Mouse (Mus musculus): ENCODE results near the gene Tmcc1. TPM values are rescaled to one million over a fixed set of nuclear protein-coding genes. Genes with fewer than 3 reads are reported as not detected.
A peak's percentile ranks its signal among the peaks of the same experiment; 100 is the strongest.

Gene Tmcc1
- polyA plus RNA-seq, 1 experiment from 2014 or later: 12.3 TPM

DNA sequence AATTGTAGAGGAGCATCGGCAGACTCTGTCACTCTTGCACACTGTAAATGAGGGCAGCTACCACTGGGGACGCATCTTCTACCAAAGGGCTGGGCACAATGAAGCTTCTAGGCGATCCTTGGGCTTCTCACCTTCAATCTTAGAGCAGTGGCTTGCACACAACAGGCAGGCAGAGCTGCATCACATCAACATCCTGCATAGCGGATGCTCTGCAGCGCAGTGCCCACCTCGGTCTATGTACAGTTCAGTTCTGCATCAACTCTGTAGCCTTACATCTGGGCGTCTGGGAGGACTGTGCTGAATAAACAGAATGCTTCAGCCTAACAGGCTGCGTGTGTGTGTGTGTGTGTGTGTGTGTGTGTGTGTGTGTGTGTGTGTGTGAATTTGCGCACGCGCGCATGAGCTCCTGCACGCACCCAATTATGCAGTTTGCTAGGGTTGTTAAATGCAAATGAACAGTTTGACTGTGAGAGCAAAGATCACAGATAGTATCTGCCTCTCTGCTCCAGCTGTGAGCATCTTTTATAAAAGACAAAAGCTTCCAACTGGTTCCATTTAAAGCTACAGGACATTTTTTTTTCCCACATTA lies 136.5 kb downstream of the Tmcc1 start:
- Histone ChIP-seq H3K4me3 (replicated peaks; ENCODE audit: low read length) (no peak overlapping the region), H3K36me3 (ENCODE audit: control insufficient read depth, insufficient read depth, low read length) (no peaks in the 10 kb centered on the region), H3K27me3 (ENCODE audit: control insufficient read depth, insufficient read depth, low read length) (no peaks in the 10 kb centered on the region), H3K9ac (ENCODE audit: low read length) (no peak overlapping the region), H3K4me1 (ENCODE audit: control insufficient read depth, insufficient read depth, low read length) (peaks cover 10% of the 10 kb centered on the region; the same call in 1 of the 2 replicates), H3K4me2 (ENCODE audit: low read depth, low read length) (peak overlapping the region; percentile 29; the same call in 1 of the 2 replicates), H3K27ac (ENCODE audit: low read length) (no peak overlapping the region), H3K9me3 (replicated peaks; ENCODE audit: control insufficient read depth, low read length) (no peaks in the 10 kb centered on the region)
- WGBS: 42% methylated on average over 13 of the region's 13 CpGs
- 0 out of 2 replicates have a peak, but pooled peaks have one; percentile 29 for ATAC-seq (ENCODE audit: insufficient read depth, low FRiP score)

DNA sequence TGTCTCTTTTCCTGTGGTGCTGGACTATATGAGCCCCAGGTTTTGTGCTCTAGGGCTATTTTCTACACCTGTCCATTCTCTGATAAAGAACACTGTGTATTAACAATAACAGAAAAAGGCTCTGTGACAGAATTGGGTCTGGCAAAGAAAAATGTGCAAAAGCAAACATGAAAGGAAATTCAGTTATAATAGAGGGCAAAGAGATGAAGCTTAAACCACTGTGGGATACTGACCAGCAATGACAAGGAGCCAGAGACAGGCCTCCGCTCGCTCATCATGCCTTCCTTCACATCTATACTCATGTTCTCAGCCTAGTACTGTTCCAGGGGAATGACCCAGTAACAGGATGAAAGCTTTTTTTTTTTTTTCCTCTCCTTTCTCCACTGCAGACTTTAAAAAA lies 137.5 kb downstream of the Tmcc1 start:
- H3K27ac ChIP-seq (ENCODE audit: low read length): no peak overlapping the region
- H3K27me3 ChIP-seq (ENCODE audit: control insufficient read depth, insufficient read depth, low read length): no peaks in the 10 kb centered on the region
- peaks cover 10% of the 10 kb centered on the region; the same call in 1 of the 2 replicates for H3K4me1 ChIP-seq (ENCODE audit: control insufficient read depth, insufficient read depth, low read length)
- H3K9ac ChIP-seq (ENCODE audit: low read length): no peak overlapping the region
- H3K36me3 ChIP-seq (ENCODE audit: control insufficient read depth, insufficient read depth, low read length): no peaks in the 10 kb centered on the region
- WGBS: 88% methylated on average over 2 of the region's 2 CpGs
- H3K4me3 ChIP-seq (replicated peaks; ENCODE audit: low read length): no peak overlapping the region
- no peak for ATAC-seq (ENCODE audit: insufficient read depth, low FRiP score)
- no peaks in the 10 kb centered on the region for H3K9me3 ChIP-seq (replicated peaks; ENCODE audit: control insufficient read depth, low read length)
- H3K4me2 ChIP-seq (ENCODE audit: low read depth, low read length): no peak overlapping the region

DNA sequence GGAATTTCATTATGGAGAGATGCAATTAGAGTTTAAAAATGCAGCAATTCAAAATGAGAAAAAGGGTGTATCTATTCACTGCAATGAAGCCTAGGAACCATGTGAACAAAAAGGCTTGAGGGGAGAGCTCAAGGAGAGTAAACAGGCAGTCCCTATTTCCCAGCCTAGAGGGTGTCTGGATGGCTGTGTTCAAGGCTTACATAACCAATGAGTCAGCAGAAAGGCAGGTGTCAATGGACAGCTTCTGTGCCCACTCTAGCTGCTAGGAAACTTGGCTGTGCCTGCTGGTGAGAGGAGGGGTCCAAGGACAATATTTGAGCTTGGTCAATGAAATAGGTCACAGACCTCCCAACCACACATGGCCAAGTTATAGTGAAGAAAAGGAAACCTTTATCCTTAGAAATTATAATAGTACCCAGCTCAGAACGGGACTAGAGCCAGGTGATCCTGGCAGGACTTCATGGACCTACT lies 138.2 kb downstream of the Tmcc1 start:
- H3K9me3 ChIP-seq (replicated peaks; ENCODE audit: control insufficient read depth, low read length): no peaks in the 10 kb centered on the region
- ATAC-seq (ENCODE audit: insufficient read depth, low FRiP score): no peak

DNA sequence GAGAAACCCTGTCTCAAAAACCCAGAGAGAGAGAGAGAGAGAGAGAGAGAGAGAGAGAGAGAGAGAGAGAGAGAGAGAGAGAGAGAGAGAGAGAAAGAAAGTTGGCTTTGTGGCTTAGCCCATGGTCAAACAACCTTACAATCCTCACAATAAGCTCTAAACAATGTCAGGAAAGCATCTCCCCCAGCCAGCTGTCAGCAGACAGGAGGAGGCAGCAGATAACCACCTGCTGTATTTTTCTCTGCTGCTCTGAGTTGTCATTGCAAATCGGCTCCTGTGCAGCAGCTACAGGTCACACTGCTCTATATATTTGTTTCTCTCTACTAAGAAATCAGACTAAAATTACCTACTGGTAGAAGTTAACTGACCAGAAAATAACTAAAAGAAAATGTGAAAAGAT lies 145.4 kb downstream of the Tmcc1 start:
- no peak overlapping the region for H3K27ac ChIP-seq (ENCODE audit: low read length)
- H3K9ac ChIP-seq (ENCODE audit: low read length): no peak overlapping the region
- no peak overlapping the region for H3K4me3 ChIP-seq (replicated peaks; ENCODE audit: low read length)
- no peaks in the 10 kb centered on the region for H3K4me1 ChIP-seq (ENCODE audit: control insufficient read depth, insufficient read depth, low read length)
- no peaks in the 10 kb centered on the region for H3K27me3 ChIP-seq (ENCODE audit: control insufficient read depth, insufficient read depth, low read length)
- H3K9me3 ChIP-seq (replicated peaks; ENCODE audit: control insufficient read depth, low read length): no peaks in the 10 kb centered on the region
- 26% methylated on average over 1 of the region's 1 CpGs for WGBS
- no peaks in the 10 kb centered on the region for H3K36me3 ChIP-seq (ENCODE audit: control insufficient read depth, insufficient read depth, low read length)
- no peak overlapping the region for H3K4me2 ChIP-seq (ENCODE audit: low read depth, low read length)
- no peak for ATAC-seq (ENCODE audit: insufficient read depth, low FRiP score)

More for the DNA sequence above, 138.2 kb downstream of the Tmcc1 start:
- WGBS: 83% methylated on average over 1 of the region's 1 CpGs
- Histone ChIP-seq H3K27me3 (ENCODE audit: control insufficient read depth, insufficient read depth, low read length) (no peaks in the 10 kb centered on the region), H3K4me3 (replicated peaks; ENCODE audit: low read length) (no peak overlapping the region), H3K4me1 (ENCODE audit: control insufficient read depth, insufficient read depth, low read length) (peaks cover 10% of the 10 kb centered on the region; the same call in 1 of the 2 replicates), H3K4me2 (ENCODE audit: low read depth, low read length) (no peak overlapping the region), H3K9ac (ENCODE audit: low read length) (no peak overlapping the region), H3K27ac (ENCODE audit: low read length) (no peak overlapping the region), H3K36me3 (ENCODE audit: control insufficient read depth, insufficient read depth, low read length) (no peaks in the 10 kb centered on the region)

DNA sequence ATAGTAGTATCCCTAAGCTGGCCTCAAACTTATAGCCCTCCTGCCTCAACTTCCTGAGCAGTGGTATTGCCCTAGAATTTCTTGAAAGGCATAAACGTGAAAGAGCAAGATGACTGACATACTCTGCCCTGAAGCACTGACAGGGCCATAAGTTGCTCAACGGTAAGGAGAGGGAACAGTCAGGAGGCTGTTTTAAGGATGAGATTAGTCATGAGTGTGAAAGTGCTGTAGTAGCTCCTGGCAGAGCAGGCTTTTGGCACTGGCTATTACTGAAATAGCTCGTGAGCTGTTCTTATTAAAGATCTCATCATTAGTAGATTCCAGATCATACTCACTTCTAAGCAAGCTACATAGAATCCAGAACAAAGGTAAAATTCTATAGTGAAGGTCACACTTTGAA lies 145.9 kb downstream of the Tmcc1 start:
- Histone ChIP-seq H3K27me3 (ENCODE audit: control insufficient read depth, insufficient read depth, low read length) (no peaks in the 10 kb centered on the region), H3K36me3 (ENCODE audit: control insufficient read depth, insufficient read depth, low read length) (no peaks in the 10 kb centered on the region), H3K9me3 (replicated peaks; ENCODE audit: control insufficient read depth, low read length) (no peaks in the 10 kb centered on the region), H3K4me1 (ENCODE audit: control insufficient read depth, insufficient read depth, low read length) (no peaks in the 10 kb centered on the region), H3K4me2 (ENCODE audit: low read depth, low read length) (no peak overlapping the region), H3K9ac (ENCODE audit: low read length) (no peak overlapping the region), H3K4me3 (replicated peaks; ENCODE audit: low read length) (no peak overlapping the region), H3K27ac (ENCODE audit: low read length) (no peak overlapping the region)
- ATAC-seq (ENCODE audit: insufficient read depth, low FRiP score): no peak
- WGBS: 57% methylated on average over 3 of the region's 3 CpGs

DNA sequence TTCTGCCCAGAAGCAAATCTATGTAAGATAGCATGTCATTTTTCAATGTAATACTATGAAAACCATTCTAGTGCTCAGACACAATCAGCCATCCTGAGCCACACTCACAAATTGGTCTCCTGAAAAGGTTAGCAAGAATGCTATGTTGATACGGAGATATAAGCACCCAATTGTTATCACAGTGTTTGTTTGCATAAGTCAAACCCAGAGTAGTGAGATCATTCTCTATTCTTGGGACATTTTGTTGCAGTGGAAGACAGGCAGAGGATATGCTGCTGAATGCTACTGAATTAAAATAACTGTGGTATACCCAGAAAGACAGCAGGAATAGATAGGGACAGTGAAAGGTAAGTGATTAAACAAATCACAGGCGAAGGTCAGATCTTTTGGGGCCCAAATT lies 149.2 kb downstream of the Tmcc1 start:
- no peak overlapping the region for H3K4me3 ChIP-seq (replicated peaks; ENCODE audit: low read length)
- no peak for ATAC-seq (ENCODE audit: insufficient read depth, low FRiP score)
- WGBS: 55% methylated on average over 2 of the region's 2 CpGs

DNA sequence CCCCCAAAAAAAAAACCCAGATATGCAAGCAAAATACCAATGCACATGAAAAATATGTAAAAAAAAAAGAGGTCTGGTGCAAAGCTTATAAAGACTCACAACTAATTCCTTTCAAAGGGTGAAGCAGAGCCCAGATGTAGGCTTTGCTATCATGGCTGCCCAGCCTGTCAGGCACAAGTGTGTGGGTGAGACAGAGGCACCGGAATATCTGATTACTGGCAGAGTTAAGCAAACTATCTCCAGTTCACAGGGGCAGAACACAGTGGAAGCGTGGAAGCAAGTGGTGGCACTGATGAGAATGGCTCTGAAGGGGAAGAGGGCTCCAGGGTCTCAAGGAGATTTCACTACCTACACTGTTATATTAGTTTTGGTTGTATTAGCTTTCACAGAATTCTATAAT lies 155.1 kb downstream of the Tmcc1 start:
- ATAC-seq (ENCODE audit: insufficient read depth, low FRiP score): no peak
- H3K9ac ChIP-seq (ENCODE audit: low read length): no peak overlapping the region

More for the DNA sequence above, 149.2 kb downstream of the Tmcc1 start:
- Histone ChIP-seq H3K4me2 (ENCODE audit: low read depth, low read length) (no peak overlapping the region), H3K27me3 (ENCODE audit: control insufficient read depth, insufficient read depth, low read length) (no peaks in the 10 kb centered on the region), H3K27ac (ENCODE audit: low read length) (no peak overlapping the region), H3K4me1 (ENCODE audit: control insufficient read depth, insufficient read depth, low read length) (no peaks in the 10 kb centered on the region), H3K9ac (ENCODE audit: low read length) (no peak overlapping the region), H3K36me3 (ENCODE audit: control insufficient read depth, insufficient read depth, low read length) (no peaks in the 10 kb centered on the region), H3K9me3 (replicated peaks; ENCODE audit: control insufficient read depth, low read length) (no peaks in the 10 kb centered on the region)

DNA sequence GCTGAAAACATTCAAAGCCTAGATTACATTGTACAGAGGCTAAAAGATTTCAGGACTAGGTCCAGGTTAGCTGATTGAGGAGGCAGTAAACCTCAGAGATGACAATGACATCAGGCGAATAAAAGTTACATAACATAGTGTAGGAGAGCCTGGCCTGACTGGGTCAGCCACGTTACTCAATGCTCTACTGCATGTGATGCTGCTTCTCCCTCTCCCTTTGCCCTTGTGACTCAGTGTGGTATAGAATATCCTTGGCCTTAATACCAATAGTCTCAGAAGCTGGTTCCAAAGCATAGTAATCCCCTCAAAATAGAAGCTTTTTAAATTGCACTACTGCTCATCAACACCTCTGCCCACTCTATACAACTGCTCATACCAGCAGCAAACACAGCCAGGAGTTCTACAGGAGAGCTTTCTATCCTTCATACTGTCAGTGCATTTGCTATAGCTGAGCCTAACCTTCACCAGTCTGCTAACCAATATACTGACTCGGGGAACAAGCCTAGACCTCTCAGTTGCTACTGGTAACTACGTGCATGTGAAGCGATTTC lies 155.9 kb downstream of the Tmcc1 start:
- no peak for ATAC-seq (ENCODE audit: insufficient read depth, low FRiP score)
- Histone ChIP-seq H3K4me3 (replicated peaks; ENCODE audit: low read length) (no peak overlapping the region), H3K9ac (ENCODE audit: low read length) (no peak overlapping the region), H3K27ac (ENCODE audit: low read length) (peak overlapping the region; percentile 23; the same call in 1 of the 2 replicates), H3K9me3 (replicated peaks; ENCODE audit: control insufficient read depth, low read length) (no peaks in the 10 kb centered on the region), H3K4me2 (ENCODE audit: low read depth, low read length) (no peak overlapping the region), H3K4me1 (ENCODE audit: control insufficient read depth, insufficient read depth, low read length) (no peaks in the 10 kb centered on the region; the same call in 1 of the 2 replicates), H3K27me3 (ENCODE audit: control insufficient read depth, insufficient read depth, low read length) (no peaks in the 10 kb centered on the region), H3K36me3 (ENCODE audit: control insufficient read depth, insufficient read depth, low read length) (no peaks in the 10 kb centered on the region)
- 81% methylated on average over 5 of the region's 5 CpGs for WGBS

More for the DNA sequence above, 155.1 kb downstream of the Tmcc1 start:
- Histone ChIP-seq H3K27ac (ENCODE audit: low read length) (no peak overlapping the region), H3K9me3 (replicated peaks; ENCODE audit: control insufficient read depth, low read length) (no peaks in the 10 kb centered on the region), H3K4me1 (ENCODE audit: control insufficient read depth, insufficient read depth, low read length) (no peaks in the 10 kb centered on the region; the same call in 1 of the 2 replicates), H3K4me2 (ENCODE audit: low read depth, low read length) (no peak overlapping the region), H3K27me3 (ENCODE audit: control insufficient read depth, insufficient read depth, low read length) (no peaks in the 10 kb centered on the region), H3K36me3 (ENCODE audit: control insufficient read depth, insufficient read depth, low read length) (no peaks in the 10 kb centered on the region), H3K4me3 (replicated peaks; ENCODE audit: low read length) (no peak overlapping the region)
- WGBS: 80% methylated on average over 2 of the region's 2 CpGs

DNA sequence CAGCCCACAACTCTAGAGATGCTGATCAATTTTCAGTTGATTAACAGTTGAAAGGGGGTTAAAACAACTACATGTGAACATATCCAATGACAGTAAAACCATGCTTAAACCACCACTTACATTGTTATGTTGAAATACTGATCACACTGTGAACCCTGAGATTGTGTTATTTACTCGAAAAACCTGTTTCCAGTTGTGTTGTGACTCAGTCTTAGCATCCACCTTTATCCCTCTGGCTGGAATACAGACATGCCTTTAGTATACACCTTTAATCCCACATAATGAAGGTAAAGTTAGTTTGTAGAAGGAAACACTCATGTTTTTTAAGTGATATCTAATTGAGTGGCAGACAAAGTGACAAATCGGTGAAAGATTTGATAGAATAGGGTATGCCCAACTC lies 156.7 kb downstream of the Tmcc1 start:
- Histone ChIP-seq H3K9me3 (replicated peaks; ENCODE audit: control insufficient read depth, low read length) (no peaks in the 10 kb centered on the region), H3K4me3 (replicated peaks; ENCODE audit: low read length) (no peak overlapping the region), H3K9ac (ENCODE audit: low read length) (no peak overlapping the region), H3K27ac (ENCODE audit: low read length) (no peak overlapping the region), H3K36me3 (ENCODE audit: control insufficient read depth, insufficient read depth, low read length) (no peaks in the 10 kb centered on the region), H3K4me1 (ENCODE audit: control insufficient read depth, insufficient read depth, low read length) (peaks cover 4% of the 10 kb centered on the region), H3K27me3 (ENCODE audit: control insufficient read depth, insufficient read depth, low read length) (no peaks in the 10 kb centered on the region), H3K4me2 (ENCODE audit: low read depth, low read length) (no peak overlapping the region)
- ATAC-seq (ENCODE audit: insufficient read depth, low FRiP score): no peak
- WGBS: 85% methylated on average over 2 of the region's 2 CpGs
